Comparison of ENCODE assay signal across 8 mouse cellular contexts in the genomic region with DNA sequence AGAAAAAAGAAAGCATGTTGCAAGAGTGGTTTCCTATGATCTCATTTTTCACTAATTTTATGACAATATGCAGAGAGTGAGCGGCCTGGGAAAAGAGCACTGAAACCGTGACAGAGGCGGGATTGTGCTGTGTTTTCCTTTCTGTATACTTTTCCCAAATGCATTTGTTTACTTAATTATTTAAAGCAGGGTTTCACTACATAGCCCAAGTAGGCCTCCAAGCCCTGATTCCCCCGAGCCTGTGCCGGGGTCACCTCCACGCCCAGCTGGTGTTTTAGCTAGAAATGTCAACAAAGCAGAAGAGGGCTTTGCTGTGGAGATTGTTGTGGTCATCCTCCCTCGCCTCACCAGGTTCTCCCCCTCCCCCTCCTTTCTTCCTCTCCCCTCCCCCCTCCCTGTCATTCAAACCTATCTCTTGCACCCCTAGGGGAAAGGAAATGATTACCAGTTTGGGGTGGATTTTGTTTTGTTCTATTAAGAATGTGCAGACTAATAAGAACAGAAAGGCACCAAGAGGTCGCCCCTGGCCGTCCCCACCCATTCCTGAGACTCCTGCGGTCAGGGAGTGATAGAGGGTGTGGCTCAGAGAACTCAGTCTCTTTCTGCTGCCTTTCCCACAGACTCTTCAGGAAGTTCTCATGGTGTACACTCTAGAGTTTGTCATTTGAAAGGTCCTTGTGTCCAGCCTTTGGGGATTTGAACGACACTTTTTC. TPM values are rescaled to one million over a fixed set of nuclear protein-coding genes. Genes with fewer than 3 reads are reported as not detected.
DNase-seq lines count a peak whose midpoint lies in the region; ATAC-seq and TF ChIP-seq lines count a peak whose summit lies in the region.

No protein-coding gene starts in this region.

- peaks cover 5% of the 10 kb centered on the region; the same call in 1 of the 2 replicates for H3K9me3 ChIP-seq in ES-Bruce4 (replicated peaks; ENCODE audit: control insufficient read depth, insufficient read depth, low read length, poor library complexity, severe bottlenecking)
- no peaks in the 10 kb centered on the region for H3K9me3 ChIP-seq in forebrain, embryonic 14.5 days (replicated peaks; ENCODE audit: control insufficient read depth, low read length)
- H3K9me3 ChIP-seq in limb, embryonic 11.5 days (ENCODE audit: control insufficient read depth, low read length) = no peaks in the 10 kb centered on the region
- H3K9me3 ChIP-seq in midbrain, embryonic 16.5 days (replicated peaks; ENCODE audit: control insufficient read depth, low read length, poor library complexity, severe bottlenecking) = no peaks in the 10 kb centered on the region

- TF ChIP-seq EP300 in ES-Bruce4 (IDR thresholded peaks at IDR 0.05; ENCODE audit: insufficient read depth, low read depth, low read length) = 0 out of 2 replicates have a peak, but pooled peaks have one; percentile 38

- peaks cover 1% of the 10 kb centered on the region for H3K4me1 ChIP-seq in ES-Bruce4 (ENCODE audit: control insufficient read depth, insufficient read depth, low read length)
- no peaks in the 10 kb centered on the region for H3K4me1 ChIP-seq in forebrain, embryonic 14.5 days (ENCODE audit: control insufficient read depth, insufficient read depth, low read length)
- peaks cover 6% of the 10 kb centered on the region; the same call in 1 of the 2 replicates for H3K4me1 ChIP-seq in limb, embryonic 11.5 days (ENCODE audit: control insufficient read depth, insufficient read depth, low read length)
- H3K4me1 ChIP-seq in midbrain, embryonic 16.5 days (ENCODE audit: control insufficient read depth, insufficient read depth, low read length) = peaks cover 8% of the 10 kb centered on the region

- no peak for TF ChIP-seq POLR2A in ES-Bruce4 (IDR thresholded peaks at IDR 0.05; ENCODE audit: insufficient read depth, low read length)

- H3K27ac ChIP-seq in ES-Bruce4 (ENCODE audit: insufficient read depth, low read length) = peak overlapping the region; percentile 58; the same call in 1 of the 2 replicates
- H3K27ac ChIP-seq in forebrain, embryonic 14.5 days (ENCODE audit: low read depth, low read length) = no peak overlapping the region
- H3K27ac ChIP-seq in limb, embryonic 11.5 days (replicated peaks; ENCODE audit: low read depth, low read length) = no peak overlapping the region
- no peak overlapping the region for H3K27ac ChIP-seq in midbrain, embryonic 16.5 days (ENCODE audit: low read length)

- peak; percentile 27 for DNase-seq in A20 (ENCODE audit: low read depth, low spot score)
- DNase-seq in forebrain, embryonic 14.5 days (ENCODE audit: low spot score) = no peak
- DNase-seq in limb, embryonic 11.5 days (ENCODE audit: low spot score) = no peak
- no peak for DNase-seq in right cerebral cortex, postnatal 4 days
- DNase-seq in layer of hippocampus, adult 11-12 months (ENCODE audit: low spot score) = no peak
- no peak for DNase-seq in left cerebral cortex, adult 11 months (ENCODE audit: low spot score)

- H3K36me3 ChIP-seq in ES-Bruce4 (ENCODE audit: control insufficient read depth, insufficient read depth, low read length, poor library complexity, severe bottlenecking) = no peaks in the 10 kb centered on the region
- no peaks in the 10 kb centered on the region for H3K36me3 ChIP-seq in forebrain, embryonic 14.5 days (ENCODE audit: control insufficient read depth, insufficient read depth, low read length)
- no peaks in the 10 kb centered on the region for H3K36me3 ChIP-seq in limb, embryonic 11.5 days (ENCODE audit: control insufficient read depth, insufficient read depth, low read length)
- H3K36me3 ChIP-seq in midbrain, embryonic 16.5 days (ENCODE audit: control insufficient read depth, insufficient read depth, low read length) = no peaks in the 10 kb centered on the region

- peak overlapping the region; percentile 44 for H3K4me2 ChIP-seq in forebrain, embryonic 14.5 days (ENCODE audit: low read length)
- H3K4me2 ChIP-seq in limb, embryonic 11.5 days (ENCODE audit: low read depth, severe bottlenecking) = peak overlapping the region; percentile 50
- peak overlapping the region; percentile 67 for H3K4me2 ChIP-seq in midbrain, embryonic 16.5 days (ENCODE audit: low read length)

- 0 out of 2 replicates have a peak overlapping the region, but pooled peaks have one; percentile 15 for H3K4me3 ChIP-seq in ES-Bruce4 (ENCODE audit: low read depth, low read length)
- peak overlapping the region; percentile 11 for H3K4me3 ChIP-seq in forebrain, embryonic 14.5 days (ENCODE audit: low read depth, low read length)
- H3K4me3 ChIP-seq in limb, embryonic 11.5 days (ENCODE audit: low read depth, low read length) = peak overlapping the region; percentile 24
- peak overlapping the region; percentile 39 for H3K4me3 ChIP-seq in midbrain, embryonic 16.5 days (ENCODE audit: low read depth, low read length)

- H3K27me3 ChIP-seq in ES-Bruce4 (ENCODE audit: control insufficient read depth, insufficient read depth, low read length, poor library complexity, severe bottlenecking) = no peaks in the 10 kb centered on the region; the same call in 1 of the 2 replicates
- no peaks in the 10 kb centered on the region for H3K27me3 ChIP-seq in forebrain, embryonic 14.5 days (replicated peaks; ENCODE audit: control insufficient read depth, insufficient read depth, low read length)
- no peaks in the 10 kb centered on the region for H3K27me3 ChIP-seq in limb, embryonic 11.5 days (ENCODE audit: control insufficient read depth, insufficient read depth, low read length)
- H3K27me3 ChIP-seq in midbrain, embryonic 16.5 days (ENCODE audit: control insufficient read depth, insufficient read depth, low read depth, low read length) = no peaks in the 10 kb centered on the region

- H3K9ac ChIP-seq in ES-Bruce4 (ENCODE audit: low read depth, poor library complexity, severe bottlenecking) = no peak overlapping the region
- no peak overlapping the region for H3K9ac ChIP-seq in forebrain, embryonic 14.5 days (ENCODE audit: low read length)
- H3K9ac ChIP-seq in limb, embryonic 11.5 days (ENCODE audit: low read length) = no peak overlapping the region
- H3K9ac ChIP-seq in midbrain, embryonic 16.5 days (ENCODE audit: low read depth, low read length) = no peak overlapping the region; the same call in 1 of the 2 replicates

- ATAC-seq in forebrain, embryonic 14.5 days = peak; percentile 72
- peak; percentile 56 for ATAC-seq in limb, embryonic 11.5 days (ENCODE audit: insufficient number of reproducible peaks, low FRiP score, low TSS enrichment, low read depth)
- peak; percentile 64 for ATAC-seq in midbrain, embryonic 16.5 days

- 4% methylated on average over 11 of the region's 11 CpGs for WGBS in forebrain, embryonic 14.5 days
- WGBS in limb, embryonic 11.5 days = 4% methylated on average over 11 of the region's 11 CpGs
- 9% methylated on average over 11 of the region's 11 CpGs for WGBS in midbrain, embryonic 16.5 days

- TF ChIP-seq CTCF in ES-Bruce4 (IDR thresholded peaks at IDR 0.05; ENCODE audit: low read depth, low read length) = no peak

RNA-seq across cellular contexts. Expression of a gene that starts 10.9 kb away (rescaled TPM):
- 0.96 and 1.2 TPM in 2 replicates for polyA plus RNA-seq in ES-Bruce4 (2011; ENCODE audit: insufficient read depth, insufficient read length, low read depth, missing spikeins)
- 3.5 and 5.8 TPM in 2 replicates for polyA plus RNA-seq in forebrain, embryonic 14.5 days (2014; fragmentation: Nextera tagmentation; extraction: Ambion mirVana)
- 4.8 and 6.1 TPM in 2 replicates for polyA plus RNA-seq in limb, embryonic 11.5 days (2014; fragmentation: Nextera tagmentation; extraction: Ambion mirVana)
- 12.8 and 13.8 TPM in 2 replicates for polyA plus RNA-seq in midbrain, embryonic 16.5 days (2015; fragmentation: Nextera tagmentation; extraction: Ambion mirVana)
